Mouse (Mus musculus) forebrain, embryonic 10.5 days (tissue): ENCODE measurements around the gene Trpm4. TPM values are rescaled to one million over a fixed set of nuclear protein-coding genes. Genes with fewer than 3 reads are reported as not detected.
"Not testable (repeated sequence)": the region's sequence is repeated elsewhere in the genome, so short reads cannot be mapped to it uniquely, and the experiment has no call there.

Source experiments
- DNase-seq: peaks from one replicate; pipeline ENCODE4 v3.0.0-alpha.2; 2017; ENCODE audit warnings: low spot score; ENCODE audit errors: extremely low spot score
- H3K27ac ChIP-seq: fragments of 300-500 bp; sonication (generic); 2 replicates; pipeline ENCODE4 v1.5.1; 2016; ENCODE audit warnings: mild to moderate bottlenecking
- H3K27me3 ChIP-seq: fragments of 300-500 bp; sonication (generic); 2 replicates; pipeline ENCODE4 v1.6.1; 2016; ENCODE audit warnings: mild to moderate bottlenecking; ENCODE audit not compliant: poor library complexity, severe bottlenecking
- H3K36me3 ChIP-seq: fragments of 300-500 bp; sonication (generic); replicated peaks from 2 replicates; pipeline ENCODE4 v1.6.1; 2016; ENCODE audit warnings: mild to moderate bottlenecking, moderate library complexity
- H3K4me1 ChIP-seq: fragments of 300-500 bp; sonication (generic); 2 replicates; pipeline ENCODE4 v1.6.1; 2016
- H3K4me3 ChIP-seq: fragments of 300-500 bp; sonication (generic); 2 replicates; pipeline ENCODE4 v1.5.1; 2016; ENCODE audit warnings: mild to moderate bottlenecking, moderate library complexity
- H3K9me3 ChIP-seq: fragments of 300-500 bp; sonication (generic); 2 replicates; pipeline ENCODE4 v1.6.1; 2016; ENCODE audit warnings: mild to moderate bottlenecking, moderate library complexity
- WGBS: fragments of 180-500 bp; shearing (Covaris S2); methylation state at CpG from one replicate; pipeline ENCODE4 v1.1.7; 2016; 5-methylcytosine and 5-hydroxymethylcytosine counted together
- polyA plus RNA-seq: library from polyadenylated mRNA; unstranded; fragments of >200 nt; fragmentation: Nextera tagmentation; extraction: Ambion mirVana; gene quantifications from 2 replicates; pipeline ENCODE4 v1.2.1, GENCODE M21; 2016

Gene Trpm4
- polyA plus RNA-seq, 1 experiment from 2014 or later: 8.9 TPM

- Histone ChIP-seq H3K9me3 (no peaks in the 10 kb centered on the region), H3K4me1 (peaks cover 54% of the 10 kb centered on the region), H3K27me3 (peaks cover 89% of the 10 kb centered on the region), H3K27ac (no peak overlapping the region), H3K4me3 (no peak overlapping the region), H3K36me3 (no peaks in the 10 kb centered on the region)
- WGBS: 89% methylated on average over 2 of the region's 2 CpGs
- no peak for DNase-seq
Observed at GRCm38 (mm10) chr7:45363983-45364382, 30.4 kb upstream of the Trpm4 start.

DNA sequence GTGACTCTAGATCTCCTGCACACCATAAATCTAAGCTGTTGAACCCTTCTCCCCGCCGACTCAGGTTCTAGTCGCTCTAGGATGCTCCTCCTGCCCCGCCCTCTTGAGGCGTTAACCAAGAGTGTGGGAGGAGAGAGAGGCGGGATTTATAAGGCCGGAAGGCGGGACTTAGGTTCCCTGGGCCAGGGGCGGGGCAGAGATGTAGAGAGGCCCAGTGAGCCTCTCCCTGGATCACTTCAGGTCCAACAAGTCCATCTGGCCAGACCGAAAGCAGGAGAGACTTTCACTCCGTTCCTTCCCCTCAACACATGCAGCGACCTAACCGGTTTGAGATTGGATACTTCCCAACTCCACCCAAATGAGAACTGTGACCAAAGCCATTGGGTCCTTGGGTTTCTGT lies 29.2 kb upstream of the Trpm4 start:
- peak; percentile 57 for DNase-seq
- H3K27me3 ChIP-seq: peaks cover 77% of the 10 kb centered on the region
- no peaks in the 10 kb centered on the region for H3K9me3 ChIP-seq
- WGBS: 7% methylated on average over 13 of the region's 13 CpGs
- H3K4me3 ChIP-seq: peak overlapping the region; percentile 68; the same call in 1 of the 2 replicates
- H3K27ac ChIP-seq: no peak overlapping the region
- H3K4me1 ChIP-seq: peaks cover 46% of the 10 kb centered on the region
- H3K36me3 ChIP-seq: peaks cover under 1% of the 10 kb centered on the region; the same call in 1 of the 2 replicates

DNA sequence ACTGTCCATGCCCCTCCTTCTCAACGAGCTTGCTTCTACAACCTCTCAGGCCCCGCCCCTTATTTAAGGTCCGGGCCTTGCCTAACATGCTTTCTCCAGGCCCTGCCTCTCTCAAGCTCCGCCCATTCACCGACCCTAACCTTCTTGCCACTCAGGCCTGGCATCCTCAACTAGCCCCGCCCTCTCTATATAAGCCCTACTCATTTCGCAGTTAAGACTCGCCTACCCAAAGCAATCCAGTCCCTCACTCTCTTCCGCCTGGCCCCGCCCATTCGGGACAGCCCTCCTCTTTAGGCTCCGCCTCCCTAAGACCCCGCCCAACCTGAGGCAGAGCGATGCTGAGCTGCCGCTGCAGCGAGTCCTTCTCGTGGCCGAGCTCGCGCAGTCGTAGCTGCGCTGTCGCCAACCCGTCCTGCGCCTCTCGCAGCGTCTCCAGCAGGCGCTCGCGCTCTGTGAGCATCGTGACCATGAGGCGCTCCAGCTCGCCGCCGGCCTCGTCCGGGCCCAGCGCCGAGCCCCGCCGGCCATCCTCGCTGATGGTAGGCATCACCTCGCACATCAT lies 27.7 kb upstream of the Trpm4 start:
- H3K4me1 ChIP-seq: peaks cover 36% of the 10 kb centered on the region
- H3K9me3 ChIP-seq: no peaks in the 10 kb centered on the region
- under 1% methylated on average over 43 of the region's 43 CpGs for WGBS
- H3K36me3 ChIP-seq: peaks cover 7% of the 10 kb centered on the region; the same call in 1 of the 2 replicates
- peak overlapping the region; percentile 68 for H3K4me3 ChIP-seq
- H3K27ac ChIP-seq: peak overlapping the region; percentile 86
- peaks cover 71% of the 10 kb centered on the region for H3K27me3 ChIP-seq
- peak; percentile 89 for DNase-seq

- H3K4me1 ChIP-seq: peaks cover 28% of the 10 kb centered on the region
- 54% methylated on average over 18 of the region's 18 CpGs for whole genome bisulfite sequencing
- no peak overlapping the region for H3K27ac ChIP-seq
- H3K4me3 ChIP-seq: peak overlapping the region; percentile 68
- peaks cover 11% of the 10 kb centered on the region; the same call in 1 of the 2 replicates for H3K36me3 ChIP-seq
- DNase-seq: no peak
- H3K9me3 ChIP-seq: no peaks in the 10 kb centered on the region
- H3K27me3 ChIP-seq: peaks cover 68% of the 10 kb centered on the region
Observed at GRCm38 (mm10) chr7:45360404-45361125, 27.0 kb upstream of the Trpm4 start.

DNA sequence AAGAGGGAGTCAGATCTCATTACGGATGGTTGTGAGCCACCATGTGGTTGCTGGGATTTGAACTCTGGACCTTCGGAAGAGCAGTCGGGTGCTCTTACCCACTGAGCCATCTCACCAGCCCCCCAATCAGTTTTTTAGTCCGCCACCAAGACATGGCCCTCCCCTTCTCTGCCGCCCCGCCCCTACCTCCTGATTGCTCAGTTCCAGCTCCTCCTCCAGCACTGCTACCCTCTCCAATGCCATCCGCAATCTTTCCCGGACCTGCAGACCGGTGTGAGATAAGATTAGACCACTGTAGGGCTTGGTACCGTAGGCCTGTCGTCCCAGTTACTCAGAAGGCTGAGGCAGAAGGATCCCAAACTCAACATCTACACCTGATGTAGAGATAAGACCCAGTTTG lies 25.5 kb upstream of the Trpm4 start:
- H3K9me3 ChIP-seq, H3K4me3 ChIP-seq, DNase-seq, H3K27ac ChIP-seq: not testable (repeated sequence)
- WGBS: 69% methylated on average over 11 of the region's 11 CpGs
- peaks cover 24% of the 10 kb centered on the region for H3K4me1 ChIP-seq
- H3K36me3 ChIP-seq: peaks cover 11% of the 10 kb centered on the region; the same call in 1 of the 2 replicates
- peaks cover 53% of the 10 kb centered on the region for H3K27me3 ChIP-seq

GRCm38 (mm10) chr7:45356087-45356486 lies 22.5 kb upstream of the Trpm4 start:
- Histone ChIP-seq H3K9me3 (no peaks in the 10 kb centered on the region), H3K4me1 (peaks cover 4% of the 10 kb centered on the region), H3K27me3 (peaks cover 23% of the 10 kb centered on the region), H3K4me3 (0 out of 2 replicates have a peak overlapping the region, but pooled peaks have one; percentile 0), H3K27ac (no peak overlapping the region), H3K36me3 (peaks cover 14% of the 10 kb centered on the region; the same call in 1 of the 2 replicates)
- 58% methylated on average over 13 of the region's 13 CpGs for WGBS
- no peak for DNase-seq

- Histone ChIP-seq H3K4me1 (no peaks in the 10 kb centered on the region; the same call in 1 of the 2 replicates), H3K4me3 (no peak overlapping the region), H3K27me3 (peaks cover 17% of the 10 kb centered on the region), H3K27ac (no peak overlapping the region), H3K36me3 (peaks cover 14% of the 10 kb centered on the region; the same call in 1 of the 2 replicates), H3K9me3 (no peaks in the 10 kb centered on the region)
- 75% methylated on average over 15 of the region's 15 CpGs for WGBS
- no peak for DNase-seq
Observed at GRCm38 (mm10) chr7:45355318-45356020, 21.9 kb upstream of the Trpm4 start.

DNA sequence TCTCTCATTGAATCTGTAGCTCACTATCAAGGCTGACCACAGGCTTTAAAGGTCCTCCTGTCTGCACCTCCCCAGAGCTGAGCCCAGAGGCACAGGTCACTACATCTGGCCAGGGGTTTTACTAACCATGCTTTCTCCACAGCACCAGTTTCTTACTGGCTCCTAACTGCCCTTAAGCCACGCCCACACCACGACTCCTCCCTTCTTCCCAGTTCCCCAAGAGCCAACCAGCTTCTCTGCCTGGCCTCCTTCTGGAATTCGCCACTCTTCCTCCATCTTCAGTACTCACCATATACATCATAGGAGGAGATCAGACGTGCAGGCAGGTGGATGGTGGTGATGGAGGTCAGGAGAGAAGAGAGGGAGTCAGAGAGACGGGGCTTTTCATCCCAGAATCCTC lies 19.5 kb upstream of the Trpm4 start:
- H3K36me3 ChIP-seq: peaks cover 19% of the 10 kb centered on the region; the same call in 1 of the 2 replicates

DNA sequence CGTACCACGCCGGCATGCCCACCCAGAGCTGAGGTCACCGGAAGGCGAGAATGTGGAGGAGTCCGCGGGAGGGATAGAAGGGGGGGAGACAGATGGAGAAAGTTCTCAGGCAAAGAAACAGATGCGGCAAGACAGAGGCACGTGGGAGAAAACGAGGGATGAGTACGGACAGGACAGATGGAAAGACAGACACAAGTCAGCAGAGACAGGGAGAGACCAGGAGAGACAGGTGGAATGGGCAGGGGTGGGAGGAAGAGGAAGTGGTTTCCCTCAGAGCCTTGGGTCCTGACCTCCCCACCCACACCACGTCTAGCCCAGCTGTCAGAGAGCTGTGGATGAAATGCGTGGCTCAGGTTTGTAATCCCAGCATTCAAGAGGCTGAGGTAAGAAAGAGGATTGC lies 13.3 kb upstream of the Trpm4 start:
- no peak overlapping the region for H3K4me3 ChIP-seq
- WGBS: 81% methylated on average over 13 of the region's 13 CpGs
- DNase-seq: no peak
- peaks cover 13% of the 10 kb centered on the region; the same call in 1 of the 2 replicates for H3K36me3 ChIP-seq
- 0 out of 2 replicates have a peak, but pooled peaks cover 3% of the 10 kb centered on the region for H3K4me1 ChIP-seq
- no peak overlapping the region for H3K27ac ChIP-seq
- H3K9me3 ChIP-seq: no peaks in the 10 kb centered on the region
- peaks cover 14% of the 10 kb centered on the region; the same call in 1 of the 2 replicates for H3K27me3 ChIP-seq

More for the DNA sequence above, 19.5 kb upstream of the Trpm4 start:
- Histone ChIP-seq H3K9me3 (no peaks in the 10 kb centered on the region), H3K4me1 (no peaks in the 10 kb centered on the region; the same call in 1 of the 2 replicates), H3K27me3 (peaks cover 5% of the 10 kb centered on the region; the same call in 1 of the 2 replicates), H3K27ac (no peak overlapping the region), H3K4me3 (no peak overlapping the region)
- WGBS: 23% methylated on average over 5 of the region's 5 CpGs
- no peak for DNase-seq

DNA sequence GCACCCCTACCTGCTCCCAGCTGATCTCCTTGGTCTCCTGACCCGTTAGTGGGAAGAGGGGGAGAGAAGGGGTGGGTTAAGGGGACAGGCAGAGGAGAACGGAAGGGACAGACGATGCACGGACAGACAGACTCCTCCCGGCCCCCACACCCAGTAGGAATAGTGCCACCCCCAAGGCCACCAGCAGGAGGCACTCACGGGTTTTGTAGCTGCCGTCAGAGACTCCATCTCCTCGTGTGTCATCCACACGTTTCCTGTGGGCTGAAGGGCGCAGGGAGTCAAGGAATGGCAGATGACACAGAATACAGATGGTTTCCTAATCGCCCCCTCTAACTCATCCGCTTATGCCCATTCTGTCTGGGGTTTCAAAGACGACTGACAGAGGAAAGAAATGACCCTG lies 10.0 kb upstream of the Trpm4 start:
- 27% methylated on average over 13 of the region's 13 CpGs for WGBS

GRCm38 (mm10) chr7:45342081-45342480 lies 8.5 kb upstream of the Trpm4 start:
- 92% methylated on average over 11 of the region's 11 CpGs for WGBS
- Histone ChIP-seq H3K4me1 (peaks cover 50% of the 10 kb centered on the region), H3K9me3 (no peaks in the 10 kb centered on the region), H3K27me3 (peaks cover 40% of the 10 kb centered on the region), H3K36me3 (peaks cover 6% of the 10 kb centered on the region; the same call in 1 of the 2 replicates), H3K4me3 (no peak overlapping the region), H3K27ac (no peak overlapping the region)
- no peak for DNase-seq

More for the DNA sequence above, 10.0 kb upstream of the Trpm4 start:
- peaks cover 36% of the 10 kb centered on the region for H3K4me1 ChIP-seq
- H3K27ac ChIP-seq: no peak overlapping the region
- no peaks in the 10 kb centered on the region for H3K9me3 ChIP-seq
- H3K4me3 ChIP-seq: no peak overlapping the region
- H3K36me3 ChIP-seq: peaks cover 13% of the 10 kb centered on the region; the same call in 1 of the 2 replicates
- peaks cover 26% of the 10 kb centered on the region for H3K27me3 ChIP-seq
- DNase-seq: no peak

DNA sequence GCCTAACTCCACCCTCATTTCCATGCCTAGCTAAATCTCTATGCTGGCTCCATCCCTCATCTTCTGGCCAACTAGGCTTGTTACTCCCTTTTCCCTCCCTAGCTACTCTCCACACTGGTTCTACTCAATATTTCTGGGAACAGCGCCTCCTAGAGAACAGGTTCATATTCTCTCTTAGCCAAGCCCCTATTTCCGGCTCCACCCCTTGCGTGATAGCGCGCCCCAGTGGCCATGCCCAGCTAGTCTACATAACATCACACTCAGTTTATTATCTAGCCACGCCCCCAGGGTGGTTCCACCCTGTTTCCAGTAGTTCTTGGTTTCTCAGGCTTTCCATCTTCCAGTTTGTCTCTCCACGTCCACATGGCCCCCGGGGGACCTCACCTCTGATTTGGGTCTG lies 7.7 kb upstream of the Trpm4 start:
- WGBS: 5% methylated on average over 8 of the region's 8 CpGs
- peak; percentile 80 for DNase-seq
- Histone ChIP-seq H3K27ac (peak overlapping the region; percentile 48; the same call in 1 of the 2 replicates), H3K27me3 (peaks cover 48% of the 10 kb centered on the region), H3K4me1 (peaks cover 50% of the 10 kb centered on the region), H3K9me3 (no peaks in the 10 kb centered on the region), H3K4me3 (peak overlapping the region; percentile 69), H3K36me3 (no peaks in the 10 kb centered on the region; the same call in 1 of the 2 replicates)
